In the genomic region with DNA sequence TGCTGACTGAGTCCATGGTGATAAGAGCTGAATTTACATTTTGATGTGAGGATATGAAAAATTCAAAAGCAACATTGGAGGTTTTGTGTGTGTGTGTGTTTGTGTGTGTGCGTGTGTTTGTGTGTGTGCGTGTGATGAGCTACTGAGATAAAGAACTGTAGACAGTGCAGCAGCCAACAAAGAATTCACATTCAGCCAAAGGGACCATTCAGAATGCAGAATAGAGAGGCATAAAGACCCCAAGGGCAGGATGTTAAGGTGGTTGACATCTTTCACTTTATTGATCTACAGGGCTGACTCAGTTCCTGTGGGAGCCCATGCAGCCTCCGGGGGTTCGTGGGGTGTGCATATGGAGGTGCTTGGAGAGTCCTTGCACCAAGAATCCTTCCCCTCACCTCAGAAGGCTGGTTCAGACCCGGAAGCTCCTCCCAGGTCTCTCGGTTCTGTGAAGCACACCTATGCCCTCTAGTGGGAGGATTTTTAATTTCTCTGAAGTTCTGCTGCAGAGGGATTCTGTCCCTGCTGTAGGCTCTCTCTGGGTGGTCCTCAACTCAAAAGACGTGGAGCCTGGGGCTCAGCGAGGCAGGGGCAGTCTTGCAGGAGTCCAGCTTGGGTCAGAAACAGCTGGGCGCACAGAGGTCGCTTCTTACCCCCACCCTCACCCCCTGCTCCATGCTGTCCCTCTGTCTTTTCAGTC, we compare ENCODE assay signal across 7 mouse cellular contexts.
DNase-seq lines count a peak whose midpoint lies in the region; ATAC-seq lines count a peak whose summit lies in the region.
"Not testable (repeated sequence)": the region's sequence is repeated elsewhere in the genome, so short reads cannot be mapped to it uniquely, and the experiment has no call there.

No protein-coding gene starts in this region.

- DNase-seq in cerebellum, adult 8-10 months, result peak; percentile 1
- DNase-seq in forebrain, embryonic 14.5 days (ENCODE audit: low spot score); liver, embryonic 13.5 days: not testable (repeated sequence)
- DNase-seq in kidney, adult 9 months, result peak; percentile 18
- DNase-seq in midbrain, embryonic 11.5 days (ENCODE audit: low spot score, missing footprints), result peak; percentile 84
- DNase-seq in retina, embryonic 14.5 days (ENCODE audit: low spot score), result peak; percentile 17

- not testable (repeated sequence) for H3K4me3 ChIP-seq in forebrain, embryonic 14.5 days (ENCODE audit: low read depth, low read length); hindbrain, embryonic 12.5 days; liver, embryonic 13.5 days (replicated peaks); midbrain, embryonic 11.5 days (ENCODE audit: low read depth, low read length)

- WGBS in forebrain, embryonic 14.5 days, result 34% methylated on average over 8 of the region's 10 CpGs
- 27% methylated on average over 8 of the region's 10 CpGs for WGBS in hindbrain, embryonic 12.5 days
- WGBS in liver, embryonic 13.5 days (ENCODE audit: insufficient replicate concordance), result 29% methylated on average over 7 of the region's 10 CpGs
- WGBS in midbrain, embryonic 11.5 days, result 34% methylated on average over 8 of the region's 10 CpGs

- not testable (repeated sequence) for H3K27me3 ChIP-seq in forebrain, embryonic 14.5 days (replicated peaks; ENCODE audit: control insufficient read depth, insufficient read depth, low read length); hindbrain, embryonic 12.5 days; liver, embryonic 13.5 days; midbrain, embryonic 11.5 days (ENCODE audit: control insufficient read depth, insufficient read depth, low read length)

- H3K27ac ChIP-seq in forebrain, embryonic 14.5 days (ENCODE audit: low read depth, low read length); hindbrain, embryonic 12.5 days; liver, embryonic 13.5 days; midbrain, embryonic 11.5 days (ENCODE audit: low read depth, low read length): not testable (repeated sequence)

- peak; percentile 82 for ATAC-seq in forebrain, embryonic 14.5 days
- peak; percentile 74; the same call in 1 of the 2 replicates for ATAC-seq in hindbrain, embryonic 12.5 days (ENCODE audit: low FRiP score)
- not testable (repeated sequence) for ATAC-seq in liver, embryonic 13.5 days (ENCODE audit: low read depth)
- peak; percentile 64 for ATAC-seq in midbrain, embryonic 11.5 days (ENCODE audit: low FRiP score)

- not testable (repeated sequence) for H3K4me2 ChIP-seq in forebrain, embryonic 14.5 days (ENCODE audit: low read length); hindbrain, embryonic 12.5 days (replicated peaks); midbrain, embryonic 11.5 days
- peak overlapping the region; percentile 38 for H3K4me2 ChIP-seq in liver, embryonic 13.5 days

- not testable (repeated sequence) for H3K36me3 ChIP-seq in forebrain, embryonic 14.5 days (ENCODE audit: control insufficient read depth, insufficient read depth, low read length); hindbrain, embryonic 12.5 days; liver, embryonic 13.5 days; midbrain, embryonic 11.5 days (ENCODE audit: control insufficient read depth, insufficient read depth, low read length)

- H3K4me1 ChIP-seq in forebrain, embryonic 14.5 days (ENCODE audit: control insufficient read depth, insufficient read depth, low read length); hindbrain, embryonic 12.5 days; liver, embryonic 13.5 days (replicated peaks); midbrain, embryonic 11.5 days (ENCODE audit: control insufficient read depth, insufficient read depth, low read length): not testable (repeated sequence)

- not testable (repeated sequence) for H3K9ac ChIP-seq in forebrain, embryonic 14.5 days (ENCODE audit: low read length); hindbrain, embryonic 12.5 days; liver, embryonic 13.5 days; midbrain, embryonic 11.5 days (ENCODE audit: low read length)

- not testable (repeated sequence) for H3K9me3 ChIP-seq in forebrain, embryonic 14.5 days (replicated peaks; ENCODE audit: control insufficient read depth, low read length); hindbrain, embryonic 12.5 days (replicated peaks); liver, embryonic 13.5 days (replicated peaks); midbrain, embryonic 11.5 days (ENCODE audit: control insufficient read depth, low read length)
